Mouse (Mus musculus) heart, postnatal 0 days (tissue): ENCODE measurements around the gene Txndc9. TPM values are rescaled to one million over a fixed set of nuclear protein-coding genes. Genes with fewer than 3 reads are reported as not detected.

Source experiments
- ATAC-seq: fragments of 200-750 bp; cut with Nextera tagmentation; 2 replicates; pipeline ENCODE4 v1.8.0; 2017; ENCODE audit warnings: low read depth, moderate number of reproducible peaks, moderate library complexity; ENCODE audit not compliant: insufficient read depth
- DNase-seq: peaks from one replicate; pipeline ENCODE4 v3.0.0-alpha.2; 2016; ENCODE audit warnings: low spot score
- H3K27ac ChIP-seq: fragments of 300-500 bp; sonication (generic); 2 replicates; pipeline ENCODE4 v1.5.1; 2014; ENCODE audit warnings: low read depth, mild to moderate bottlenecking
- H3K27me3 ChIP-seq: fragments of 300-500 bp; sonication (generic); 2 replicates; pipeline ENCODE4 v1.6.1; 2014; ENCODE audit warnings: low read length, mixed read lengths; ENCODE audit not compliant: control insufficient read depth, insufficient read depth
- H3K36me3 ChIP-seq: fragments of 300-500 bp; sonication (generic); replicated peaks from 2 replicates; pipeline ENCODE4 v1.6.1; 2014; ENCODE audit warnings: low read length, mixed read lengths; ENCODE audit not compliant: control insufficient read depth, insufficient read depth
- H3K4me1 ChIP-seq: fragments of 300-500 bp; sonication (generic); 2 replicates; pipeline ENCODE4 v1.6.1; 2014; ENCODE audit warnings: antibody characterized with exemption; ENCODE audit not compliant: control insufficient read depth, insufficient read depth
- H3K4me2 ChIP-seq: fragments of 300-500 bp; sonication (generic); 2 replicates; pipeline ENCODE4 v1.6.1; 2014; ENCODE audit warnings: low read depth, mild to moderate bottlenecking, low read length, moderate library complexity
- H3K4me3 ChIP-seq: fragments of 300-500 bp; sonication (generic); 2 replicates; pipeline ENCODE4 v1.5.1; 2014; ENCODE audit warnings: low read depth, low read length
- H3K9ac ChIP-seq: fragments of 300-500 bp; sonication (generic); replicated peaks from 2 replicates; pipeline ENCODE4 v1.6.1; 2014; ENCODE audit warnings: low read depth, low read length, mixed read lengths
- H3K9me3 ChIP-seq: fragments of 300-500 bp; sonication (generic); replicated peaks from 2 replicates; pipeline ENCODE4 v1.6.1; 2016; ENCODE audit warnings: low read length; ENCODE audit not compliant: control insufficient read depth
- CTCF ChIP-seq: IDR thresholded peaks from 2 replicates; pipeline ENCODE4 v1.5.1; 2016; ENCODE audit warnings: antibody characterized with exemption, control low read depth, low read depth
- EP300 ChIP-seq: IDR thresholded peaks from 2 replicates; pipeline ENCODE4 v1.6.1; 2016; ENCODE audit warnings: antibody characterized with exemption, low read depth
- WGBS: fragments of 180-500 bp; shearing (Covaris S2); extraction: QIAGEN DNeasy Blood & Tissue Kit; methylation state at CpG from one replicate; pipeline ENCODE4 v1.1.7; 2014; 5-methylcytosine and 5-hydroxymethylcytosine counted together
- polyA plus RNA-seq: library from polyadenylated mRNA; unstranded; fragments of >200 nt; fragmentation: Nextera tagmentation; extraction: Ambion mirVana; gene quantifications from 2 replicates; pipeline ENCODE4 v1.2.1, GENCODE M21; 2015
- total RNA-seq: library from RNA; depleted of rRNA; stranded (reverse); fragments of >200 nt; gene quantifications from 2 replicates; pipeline ENCODE4 v1.2.3, GENCODE M21; 2014; ENCODE audit warnings: low replicate concordance

Txndc9 gene
- total and polyA plus RNA-seq, 2 experiments from 2014 or later, result 16.9 to 98.0 TPM

DNA sequence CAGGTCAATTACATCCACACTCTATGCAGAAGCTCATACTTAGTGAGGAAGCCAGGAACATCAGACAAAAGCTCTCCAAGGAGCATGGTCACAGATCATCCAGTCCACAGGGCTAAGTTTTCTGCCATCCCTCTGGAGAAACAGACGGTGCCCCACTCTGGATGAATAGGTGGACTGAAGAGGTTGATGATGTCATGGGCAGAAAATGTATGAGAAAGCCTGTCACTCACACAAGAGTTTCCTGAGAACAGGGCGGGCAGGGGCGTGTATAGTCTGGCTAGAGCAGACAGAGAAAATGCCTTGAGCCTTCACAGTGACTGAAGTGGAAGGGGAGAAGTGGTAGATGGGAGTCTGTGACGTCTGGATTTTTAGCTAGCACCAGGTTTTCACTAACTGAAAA, 26.2 kb downstream of the Txndc9 start:
- ATAC-seq (no peak), DNase-seq (no peak)
- Histone ChIP-seq H3K9me3 (no peaks in the 10 kb centered on the region), H3K27me3 (no peaks in the 10 kb centered on the region), H3K9ac (no peak overlapping the region), H3K4me1 (no peaks in the 10 kb centered on the region), H3K27ac (no peak overlapping the region), H3K36me3 (no peaks in the 10 kb centered on the region), H3K4me3 (no peak overlapping the region), H3K4me2 (no peak overlapping the region)
- WGBS, result 15% methylated on average over 4 of the region's 4 CpGs
- TF ChIP-seq CTCF, result no peak
- TF ChIP-seq EP300, result no peak

DNA sequence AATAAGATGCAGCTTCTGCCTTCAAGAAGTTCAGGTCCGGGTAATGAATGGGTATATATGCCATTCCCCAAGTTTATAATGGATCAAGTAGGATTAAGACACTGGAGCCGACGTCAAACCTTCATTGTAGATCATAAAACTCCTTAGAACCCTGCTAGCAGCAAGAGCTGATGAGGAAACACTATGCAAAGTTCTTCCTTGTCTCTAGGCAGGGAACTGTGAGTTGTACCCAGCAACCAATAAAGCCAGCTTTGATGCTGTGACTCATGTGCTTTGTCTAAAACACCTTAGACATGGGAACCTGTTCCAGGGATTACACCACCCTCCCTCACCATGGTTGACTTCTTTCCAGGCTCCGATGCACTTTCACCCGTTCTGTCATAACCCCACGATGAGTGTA, 28.9 kb downstream of the Txndc9 start:
- Histone ChIP-seq H3K4me1 (no peaks in the 10 kb centered on the region), H3K27me3 (no peaks in the 10 kb centered on the region), H3K36me3 (no peaks in the 10 kb centered on the region), H3K9ac (no peak overlapping the region), H3K9me3 (no peaks in the 10 kb centered on the region), H3K4me3 (no peak overlapping the region), H3K4me2 (no peak overlapping the region), H3K27ac (no peak overlapping the region)
- 81% methylated on average over 6 of the region's 6 CpGs for WGBS
- DNase-seq, result no peak
- ATAC-seq, result no peak
- no peak for TF ChIP-seq EP300
- TF ChIP-seq CTCF, result no peak

DNA sequence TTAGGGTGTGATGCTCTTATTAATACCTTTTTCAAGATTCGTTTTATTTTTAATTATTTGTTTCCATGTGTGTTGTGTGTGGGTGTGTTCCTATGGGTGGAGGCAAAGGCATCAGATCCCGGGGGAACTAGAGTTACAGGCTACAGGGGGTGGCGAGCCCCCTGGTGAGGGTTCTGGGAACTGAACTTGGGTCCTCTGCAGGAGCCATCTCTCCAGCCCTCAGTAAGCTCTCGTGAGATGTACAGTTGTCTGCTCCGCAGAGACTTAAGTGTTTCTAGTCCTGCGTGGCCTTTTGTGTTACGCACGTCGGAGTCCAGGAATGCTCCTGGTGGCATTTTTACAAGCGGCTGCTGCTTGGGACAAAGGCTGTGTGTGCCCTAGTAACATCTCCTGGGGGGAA, 32.1 kb downstream of the Txndc9 start:
- WGBS, result 61% methylated on average over 10 of the region's 10 CpGs
- no peak for ATAC-seq
- Histone ChIP-seq H3K4me1 (no peaks in the 10 kb centered on the region), H3K4me2 (no peak overlapping the region), H3K27me3 (no peaks in the 10 kb centered on the region), H3K9ac (no peak overlapping the region), H3K4me3 (no peak overlapping the region), H3K27ac (no peak overlapping the region), H3K36me3 (no peaks in the 10 kb centered on the region), H3K9me3 (no peaks in the 10 kb centered on the region)
- TF ChIP-seq EP300 (no peak), CTCF (no peak)
- DNase-seq, result no peak

DNA sequence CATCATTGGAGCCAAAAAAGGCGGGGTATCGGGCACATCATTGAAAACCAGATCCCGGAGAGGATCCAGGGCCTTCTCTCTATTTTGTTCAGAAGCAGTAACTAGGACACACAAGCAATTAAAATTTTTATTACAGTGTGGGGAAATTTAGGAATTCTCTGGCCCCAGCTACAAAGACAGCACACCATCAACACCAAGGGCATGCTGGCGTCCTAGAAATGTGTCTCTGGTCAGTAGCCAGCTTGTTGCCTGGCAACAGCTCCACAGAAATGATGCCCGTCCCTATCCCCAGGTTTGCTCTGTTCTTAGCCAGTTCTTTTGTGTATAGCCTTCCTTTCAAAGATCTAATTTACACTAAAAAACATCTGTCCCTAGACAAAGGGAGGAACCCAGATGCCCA, 38.2 kb downstream of the Txndc9 start:
- Histone ChIP-seq H3K27me3 (no peaks in the 10 kb centered on the region), H3K9ac (no peak overlapping the region), H3K27ac (no peak overlapping the region), H3K4me1 (no peaks in the 10 kb centered on the region), H3K9me3 (no peaks in the 10 kb centered on the region), H3K4me3 (no peak overlapping the region), H3K4me2 (no peak overlapping the region), H3K36me3 (no peaks in the 10 kb centered on the region)
- DNase-seq (no peak), ATAC-seq (no peak)
- 68% methylated on average over 5 of the region's 5 CpGs for WGBS
- TF ChIP-seq EP300, result no peak
- no peak for TF ChIP-seq CTCF

DNA sequence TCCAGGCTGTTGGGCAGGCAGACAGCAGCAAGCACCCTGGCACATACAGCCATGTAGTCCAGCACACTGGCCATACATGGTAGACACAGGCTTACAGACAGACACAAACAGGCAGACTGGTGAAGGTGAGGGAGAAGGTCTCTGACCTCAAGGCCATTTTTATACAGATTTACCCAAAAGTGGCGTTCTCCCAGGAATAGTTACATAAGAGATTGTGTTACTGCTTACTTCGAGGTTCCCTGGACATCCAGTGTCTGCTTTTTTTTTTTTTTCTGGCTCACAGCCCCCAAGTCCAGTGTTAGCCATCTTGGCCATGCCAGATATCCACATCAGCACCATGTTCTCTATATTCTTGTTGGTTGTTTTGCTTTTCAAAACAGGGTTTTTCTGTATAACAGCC, 39.2 kb downstream of the Txndc9 start:
- no peaks in the 10 kb centered on the region for H3K9me3 ChIP-seq
- DNase-seq, result no peak
- 57% methylated on average over 2 of the region's 2 CpGs for WGBS
- H3K36me3 ChIP-seq, result no peaks in the 10 kb centered on the region
- no peak overlapping the region for H3K27ac ChIP-seq
- ATAC-seq, result no peak
- H3K4me1 ChIP-seq, result no peaks in the 10 kb centered on the region
- H3K4me3 ChIP-seq, result no peak overlapping the region
- TF ChIP-seq CTCF (no peak), EP300 (no peak)
- no peaks in the 10 kb centered on the region for H3K27me3 ChIP-seq
- H3K9ac ChIP-seq, result no peak overlapping the region
- H3K4me2 ChIP-seq, result no peak overlapping the region

DNA sequence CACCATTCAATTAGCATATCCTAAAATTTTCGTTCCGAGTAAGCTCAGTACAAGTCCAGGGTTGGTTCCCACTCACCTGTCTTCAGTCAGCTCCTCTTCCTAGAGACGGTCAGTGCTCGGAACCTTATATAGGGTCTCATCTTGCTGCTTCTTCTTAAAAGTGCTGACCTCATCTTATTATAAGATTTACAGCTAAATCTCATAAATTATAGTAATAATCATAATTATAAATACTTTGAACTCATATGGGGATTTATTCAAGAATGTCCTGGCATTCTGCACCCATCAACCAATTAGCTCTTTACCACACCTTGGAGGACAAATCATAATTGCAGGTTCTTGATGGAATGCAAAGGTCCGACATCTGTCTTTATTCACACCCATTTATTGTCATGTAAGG, 40.0 kb downstream of the Txndc9 start, which contains the start of gene Lyg1:
Gene Lyg1 (minus strand): TSS at position 101 of the 400 bp plus-strand sequence.
- Histone ChIP-seq H3K4me2 (no peak within 1 kb of the TSS), H3K9me3 (no peaks in the 10 kb centered on the region), H3K36me3 (no peaks in the 10 kb centered on the region), H3K4me1 (no peaks in the 10 kb centered on the region), H3K27ac (no peak within 1 kb of the TSS), H3K9ac (no peak within 1 kb of the TSS), H3K4me3 (no peak within 1 kb of the TSS), H3K27me3 (no peaks in the 10 kb centered on the region)
- ATAC-seq, result no peak
- no peak for DNase-seq
- WGBS, result 77% methylated on average over 5 of the region's 5 CpGs
- TF ChIP-seq EP300 (no peak), CTCF (no peak)
